Mouse (Mus musculus): ENCODE measurements around the gene Mcrs1.

The Mcrs1 gene

GRCm38 (mm10) chr15:99213183-99213582, 38.6 kb downstream of the Mcrs1 start:
- no peak for DNase-seq (ENCODE audit: low read depth, low spot score)

GRCm38 (mm10) chr15:99205959-99206358, 45.8 kb downstream of the Mcrs1 start:
- no peak for DNase-seq (ENCODE audit: low read depth, low spot score)

GRCm38 (mm10) chr15:99198761-99199160, 53.0 kb downstream of the Mcrs1 start:
- DNase-seq (ENCODE audit: low read depth, low spot score) = peak; percentile 29

- DNase-seq (ENCODE audit: low read depth, low spot score) = no peak
Measured at GRCm38 (mm10) chr15:99195043-99195442, 56.7 kb downstream of the Mcrs1 start.

- no peak for DNase-seq (ENCODE audit: low read depth, low spot score)
Measured at GRCm38 (mm10) chr15:99194358-99194757, 57.4 kb downstream of the Mcrs1 start.

All from A20 (cell line).